20 mouse cellular contexts compared by ENCODE assay signal in genomic region chr12:41250123-41250522, GRCm38 (mm10).
A peak's percentile ranks its signal among the peaks of the same experiment; 100 is the strongest.
DNase-seq lines count a peak whose midpoint lies in the region; ATAC-seq and TF ChIP-seq lines count a peak whose summit lies in the region.
"Had no signal": no experiment of that assay in that cellular context is flagged by ENCODE, and none has a peak within 500 bp of the region (broad histone marks: within the 10 kb centered on the region; RNA-seq: fewer than 3 reads in every experiment).

No protein-coding gene starts in this region.

- no peaks in the 10 kb centered on the region for H3K27me3 ChIP-seq in liver, embryonic 12.5 days (replicated peaks)
- no peaks in the 10 kb centered on the region for H3K27me3 ChIP-seq in liver, embryonic 14.5 days (ENCODE audit: control insufficient read depth, insufficient read depth, low read length)
- H3K27me3 ChIP-seq in liver, embryonic 16.5 days (ENCODE audit: control insufficient read depth, insufficient read depth, low read depth, low read length), result no peaks in the 10 kb centered on the region
- H3K27me3 ChIP-seq in hindbrain, embryonic 12.5 days, result no peaks in the 10 kb centered on the region
- H3K27me3 ChIP-seq: embryonic facial prominence, embryonic 12.5 days; forebrain, embryonic 13.5 days; forebrain, embryonic 15.5 days had no signal

- WGBS in liver, embryonic 12.5 days (ENCODE audit: insufficient replicate concordance), result 47% methylated on average over 3 of the region's 3 CpGs
- 27% methylated on average over 3 of the region's 3 CpGs for WGBS in liver, embryonic 14.5 days (ENCODE audit: insufficient replicate concordance)
- WGBS in liver, embryonic 16.5 days (ENCODE audit: insufficient replicate concordance), result 37% methylated on average over 3 of the region's 3 CpGs
- WGBS in hindbrain, embryonic 12.5 days, result 86% methylated on average over 3 of the region's 3 CpGs

- peak overlapping the region; percentile 44 for H3K4me2 ChIP-seq in liver, embryonic 12.5 days
- peak overlapping the region; percentile 49 for H3K4me2 ChIP-seq in liver, embryonic 14.5 days (ENCODE audit: low read depth)
- H3K4me2 ChIP-seq in liver, embryonic 16.5 days (ENCODE audit: low read depth, low read length), result no peak overlapping the region
- no peak overlapping the region for H3K4me2 ChIP-seq in hindbrain, embryonic 12.5 days (replicated peaks)
- H3K4me2 ChIP-seq: embryonic facial prominence, embryonic 12.5 days; forebrain, embryonic 13.5 days; forebrain, embryonic 15.5 days had no signal

- H3K36me3 ChIP-seq in liver, embryonic 12.5 days, result no peaks in the 10 kb centered on the region
- H3K36me3 ChIP-seq in liver, embryonic 14.5 days (replicated peaks; ENCODE audit: control insufficient read depth, insufficient read depth, low read depth), result no peaks in the 10 kb centered on the region
- no peaks in the 10 kb centered on the region for H3K36me3 ChIP-seq in liver, embryonic 16.5 days (ENCODE audit: control insufficient read depth, insufficient read depth)
- H3K36me3 ChIP-seq in hindbrain, embryonic 12.5 days, result no peaks in the 10 kb centered on the region
- H3K36me3 ChIP-seq: embryonic facial prominence, embryonic 10.5 days; embryonic facial prominence, embryonic 12.5 days; forebrain, embryonic 15.5 days had no signal

- no peak overlapping the region for H3K9ac ChIP-seq in liver, embryonic 12.5 days
- no peak overlapping the region for H3K9ac ChIP-seq in liver, embryonic 14.5 days (replicated peaks)
- no peak overlapping the region for H3K9ac ChIP-seq in liver, embryonic 16.5 days (ENCODE audit: low read depth, low read length)
- no peak overlapping the region for H3K9ac ChIP-seq in hindbrain, embryonic 12.5 days
- H3K9ac ChIP-seq: embryonic facial prominence, embryonic 12.5 days; forebrain, embryonic 13.5 days; forebrain, embryonic 15.5 days; forebrain, postnatal 0 days had no signal

- ATAC-seq in liver, embryonic 12.5 days, result peak; percentile 89
- ATAC-seq in liver, embryonic 14.5 days (ENCODE audit: insufficient read depth), result peak; percentile 88
- ATAC-seq in liver, embryonic 16.5 days (ENCODE audit: low read depth), result peak; percentile 76
- ATAC-seq in hindbrain, embryonic 12.5 days (ENCODE audit: low FRiP score), result no peak
- ATAC-seq: forebrain, embryonic 13.5 days; forebrain, embryonic 15.5 days; forebrain, postnatal 0 days had no signal

- DNase-seq in liver, result no peak
- peak; percentile 34 for DNase-seq in c-Kit-positive CD71-positive TER-119-positive erythroid progenitor cells, embryonic 14.5 days (ENCODE audit: low spot score)
- DNase-seq in liver, embryonic 14.5 days (ENCODE audit: low read depth in 3 of 3, low spot score in 3 of 3), result peak in 1 of 3 experiments; percentile 36
- no peak for DNase-seq in MN1 (ENCODE audit: low spot score)
- no peak for DNase-seq in adrenal gland, postnatal 14 days
- DNase-seq: adrenal gland, adult 2 months; adrenal gland, postnatal 10 days; cerebellum, adult 11-12 months; cerebellum, adult 2 months; cerebellum, adult 9-10 months; cerebellum, postnatal 10 days; cerebellum, postnatal 25 days; forebrain, postnatal 0 days had no signal

- peak; percentile 67 for TF ChIP-seq EP300 in liver, embryonic 14.5 days (IDR thresholded peaks at IDR 0.05; ENCODE audit: low read depth)

- H3K4me3 ChIP-seq in liver, embryonic 12.5 days, result no peak overlapping the region
- H3K4me3 ChIP-seq in liver, embryonic 14.5 days (ENCODE audit: insufficient read depth in 1 of 2, low read depth in 2 of 2, low read length in 2 of 2), result no peak overlapping the region
- no peak overlapping the region for H3K4me3 ChIP-seq in liver, embryonic 16.5 days (ENCODE audit: low read depth, low read length)
- H3K4me3 ChIP-seq in hindbrain, embryonic 12.5 days, result no peak overlapping the region
- H3K4me3 ChIP-seq: embryonic facial prominence, embryonic 10.5 days; embryonic facial prominence, embryonic 12.5 days; forebrain, embryonic 13.5 days; forebrain, embryonic 15.5 days had no signal

- H3K4me1 ChIP-seq in liver, embryonic 12.5 days, result peaks cover 24% of the 10 kb centered on the region
- peaks cover 7 to 12% of the 10 kb centered on the region in 2 experiments for H3K4me1 ChIP-seq in liver, embryonic 14.5 days (replicated peaks; ENCODE audit: control insufficient read depth in 2 of 2, insufficient read depth in 2 of 2, low read length in 1 of 2)
- H3K4me1 ChIP-seq in liver, embryonic 16.5 days (ENCODE audit: control insufficient read depth, low read depth, low read length), result no peaks in the 10 kb centered on the region
- H3K4me1 ChIP-seq in hindbrain, embryonic 12.5 days, result no peaks in the 10 kb centered on the region
- H3K4me1 ChIP-seq: embryonic facial prominence, embryonic 10.5 days; embryonic facial prominence, embryonic 12.5 days; forebrain, embryonic 15.5 days had no signal

- H3K27ac ChIP-seq in liver, embryonic 12.5 days, result peak overlapping the region; percentile 64; the same call in 1 of the 2 replicates
- peak overlapping the region; percentile 23 for H3K27ac ChIP-seq in liver, embryonic 14.5 days
- no peak overlapping the region for H3K27ac ChIP-seq in liver, embryonic 16.5 days (ENCODE audit: low read length)
- no peak overlapping the region for H3K27ac ChIP-seq in hindbrain, embryonic 12.5 days
- H3K27ac ChIP-seq: embryonic facial prominence, embryonic 10.5 days; embryonic facial prominence, embryonic 12.5 days; forebrain, embryonic 13.5 days; forebrain, embryonic 15.5 days had no signal

- H3K9me3 ChIP-seq in liver, embryonic 12.5 days (replicated peaks), result no peaks in the 10 kb centered on the region
- H3K9me3 ChIP-seq in liver, embryonic 14.5 days (ENCODE audit: control insufficient read depth, low read length), result no peaks in the 10 kb centered on the region
- H3K9me3 ChIP-seq in liver, embryonic 16.5 days (replicated peaks; ENCODE audit: control insufficient read depth, low read length), result no peaks in the 10 kb centered on the region
- no peaks in the 10 kb centered on the region for H3K9me3 ChIP-seq in hindbrain, embryonic 12.5 days (replicated peaks)
- H3K9me3 ChIP-seq: embryonic facial prominence, embryonic 10.5 days; embryonic facial prominence, embryonic 12.5 days; forebrain, embryonic 13.5 days; forebrain, embryonic 15.5 days had no signal

- no peak for TF ChIP-seq CTCF in liver, embryonic 14.5 days (IDR thresholded peaks at IDR 0.05; ENCODE audit: low read depth)

Comparison
In these comparisons a context has a peak if more than half of its experiments do, and no peak if none do; other contexts are left out.
1. H3K27ac ChIP-seq: peak in liver, embryonic 12.5 days (single experiment) and liver, embryonic 14.5 days (single experiment); none in liver, embryonic 16.5 days (single experiment) and hindbrain, embryonic 12.5 days (single experiment).
2. H3K4me2 ChIP-seq: peak in liver, embryonic 12.5 days (single experiment) and liver, embryonic 14.5 days (single experiment); none in liver, embryonic 16.5 days (single experiment) and hindbrain, embryonic 12.5 days (single experiment).